Mouse (Mus musculus) thymus, adult 18-20 months (tissue): ENCODE data around the gene Cobl.

Experiments
- DNase-seq, 2 experiments: peaks; one replicate each; pipeline ENCODE4 v3.0.0; 2022; ENCODE audit warnings: mixed read lengths in 2 of 2

The Cobl gene

DNA sequence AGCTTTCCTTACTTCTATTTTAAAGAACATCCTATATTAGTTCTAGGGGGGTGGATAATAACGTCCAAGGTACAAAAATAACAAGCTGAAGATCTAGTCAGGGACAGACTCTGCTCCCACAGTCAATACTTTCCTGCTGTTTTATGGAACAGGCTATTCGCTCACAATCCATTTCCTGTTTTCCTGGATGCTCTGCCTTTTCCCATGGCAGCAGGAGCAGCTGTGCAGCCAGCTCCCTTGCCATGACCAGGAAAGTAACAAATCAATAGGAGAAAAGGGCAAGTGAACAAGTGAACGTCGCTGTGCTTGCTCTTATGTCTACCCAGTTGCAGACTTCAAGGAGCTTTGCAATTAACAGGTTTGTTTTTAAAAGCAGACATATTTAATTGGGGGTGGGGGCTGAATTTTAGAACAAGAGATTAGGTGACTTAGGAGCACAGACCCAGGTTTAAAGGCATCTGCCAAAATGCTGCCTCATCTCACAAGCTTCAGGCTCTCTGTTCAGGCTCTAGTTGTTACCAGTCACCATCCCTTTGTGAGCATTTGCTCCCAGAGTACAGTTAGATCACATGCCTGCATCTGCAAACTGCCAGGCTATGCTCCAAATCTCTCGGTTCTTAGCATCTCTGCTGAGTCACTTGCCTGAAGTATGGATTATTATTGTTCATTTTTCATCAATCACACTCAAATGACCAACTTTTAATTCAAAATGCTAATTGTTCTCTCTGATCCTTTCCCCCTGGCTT, 164.9 kb downstream of the Cobl start:
- no peak for DNase-seq

DNA sequence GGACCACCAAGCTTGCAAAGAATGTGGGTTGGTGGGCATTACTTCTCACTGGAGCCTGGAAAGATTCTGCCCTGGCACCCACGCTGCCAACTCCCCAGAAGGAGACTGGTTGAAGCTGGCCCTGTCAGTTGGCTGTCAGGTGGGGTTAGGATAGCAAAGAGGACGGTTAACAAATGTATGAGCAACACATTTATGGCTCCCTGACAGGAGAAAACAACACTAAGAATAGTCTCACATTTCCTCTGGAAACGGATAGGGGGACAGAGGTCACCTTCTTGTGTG, 173.2 kb downstream of the Cobl start:
- DNase-seq = no peak

- DNase-seq = no peak
Measured at GRCm38 (mm10) chr11:12290911-12291653, 173.7 kb downstream of the Cobl start.

GRCm38 (mm10) chr11:12285319-12286021, 179.3 kb downstream of the Cobl start:
- DNase-seq = no peak

DNA sequence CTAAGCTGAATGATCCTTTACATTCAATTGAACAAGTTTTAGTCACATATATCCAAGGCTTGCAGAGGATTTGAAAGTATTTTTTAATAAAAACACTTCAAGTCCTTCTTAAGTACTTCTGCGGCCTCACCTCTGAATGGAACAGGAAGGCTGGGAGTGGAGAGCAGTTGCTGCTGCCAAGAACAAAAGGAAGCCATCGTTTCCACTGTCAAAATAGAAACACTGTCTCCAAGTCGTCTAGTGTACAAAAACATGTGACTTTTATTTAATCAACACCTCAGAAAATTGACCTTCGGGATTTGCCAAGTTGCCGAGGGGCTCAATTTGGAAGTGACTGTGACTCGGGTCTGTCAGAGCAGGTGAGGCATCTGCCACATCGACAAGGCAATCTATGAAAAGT, 184.0 kb downstream of the Cobl start:
- DNase-seq = no peak

- DNase-seq = no peak
Measured at GRCm38 (mm10) chr11:12274276-12274675, 190.5 kb downstream of the Cobl start.

- DNase-seq = no peak
Measured at GRCm38 (mm10) chr11:12273726-12274125, 191.0 kb downstream of the Cobl start.

GRCm38 (mm10) chr11:12258411-12258810, 206.3 kb downstream of the Cobl start:
- DNase-seq = no peak

DNA sequence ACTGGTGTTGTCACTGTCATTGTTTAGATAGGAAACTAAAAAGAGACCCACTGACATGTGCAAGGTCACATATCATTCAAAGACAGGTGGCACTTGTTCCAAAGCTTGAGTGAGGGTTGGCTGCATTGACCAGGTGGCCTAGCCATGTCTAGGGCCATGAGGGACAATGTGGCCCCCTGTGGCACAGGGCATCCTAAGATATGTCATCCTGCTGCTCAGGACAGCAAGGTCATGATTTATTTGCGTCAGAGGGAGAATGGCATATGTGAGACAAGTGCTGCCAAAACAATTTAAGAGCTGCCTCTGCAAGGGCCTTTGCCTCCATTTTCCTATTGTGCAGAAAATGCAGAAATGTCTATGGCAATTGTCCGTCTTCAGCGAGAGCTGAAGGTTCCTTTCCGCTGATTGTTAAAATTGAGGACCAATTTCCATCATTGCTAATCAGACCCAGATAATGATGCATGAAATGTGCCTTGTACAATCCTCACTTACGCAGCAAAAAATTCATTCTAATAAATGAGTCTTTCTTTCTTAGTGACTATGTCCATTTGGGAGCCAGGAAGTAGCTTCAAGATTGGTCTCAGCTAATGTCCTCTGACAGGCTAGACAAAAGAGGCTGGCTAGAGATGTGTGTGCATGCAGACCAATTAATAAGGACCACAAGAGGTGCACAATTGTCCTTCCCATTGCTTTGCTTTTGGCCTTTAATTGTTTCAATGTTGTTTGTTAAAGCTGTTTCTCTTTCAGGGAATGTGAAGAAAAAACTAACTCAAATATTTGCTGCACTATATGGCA, 207.2 kb downstream of the Cobl start:
- no peak for DNase-seq

- no peak for DNase-seq
Measured at GRCm38 (mm10) chr11:12245327-12245915, 219.3 kb downstream of the Cobl start.

- DNase-seq = no peak
Measured at GRCm38 (mm10) chr11:12236341-12236740, 228.4 kb downstream of the Cobl start.

DNA sequence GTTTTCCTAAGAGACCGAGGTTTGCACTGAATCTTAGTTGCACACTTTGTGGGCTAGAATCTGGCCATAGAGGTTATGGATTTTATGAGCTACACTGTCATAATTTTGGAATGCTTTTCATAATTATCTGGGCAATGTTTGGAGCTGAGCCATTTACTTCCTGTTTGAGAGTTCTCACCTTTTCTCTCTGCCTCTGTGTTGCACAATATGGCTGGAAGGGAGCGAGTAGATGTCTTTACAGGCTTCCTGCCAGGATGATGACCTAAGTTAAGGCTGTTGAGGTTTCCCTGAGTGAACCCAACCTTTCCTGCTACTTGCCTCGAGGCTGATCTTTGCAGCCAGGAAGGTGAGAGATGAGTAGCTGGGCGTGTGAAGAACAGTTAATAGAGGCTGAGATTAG, 229.9 kb downstream of the Cobl start:
- DNase-seq = no peak

- no peak for DNase-seq
Measured at GRCm38 (mm10) chr11:12234126-12234525, 230.6 kb downstream of the Cobl start.

GRCm38 (mm10) chr11:12232743-12233125, 232.0 kb downstream of the Cobl start:
- no peak for DNase-seq

DNA sequence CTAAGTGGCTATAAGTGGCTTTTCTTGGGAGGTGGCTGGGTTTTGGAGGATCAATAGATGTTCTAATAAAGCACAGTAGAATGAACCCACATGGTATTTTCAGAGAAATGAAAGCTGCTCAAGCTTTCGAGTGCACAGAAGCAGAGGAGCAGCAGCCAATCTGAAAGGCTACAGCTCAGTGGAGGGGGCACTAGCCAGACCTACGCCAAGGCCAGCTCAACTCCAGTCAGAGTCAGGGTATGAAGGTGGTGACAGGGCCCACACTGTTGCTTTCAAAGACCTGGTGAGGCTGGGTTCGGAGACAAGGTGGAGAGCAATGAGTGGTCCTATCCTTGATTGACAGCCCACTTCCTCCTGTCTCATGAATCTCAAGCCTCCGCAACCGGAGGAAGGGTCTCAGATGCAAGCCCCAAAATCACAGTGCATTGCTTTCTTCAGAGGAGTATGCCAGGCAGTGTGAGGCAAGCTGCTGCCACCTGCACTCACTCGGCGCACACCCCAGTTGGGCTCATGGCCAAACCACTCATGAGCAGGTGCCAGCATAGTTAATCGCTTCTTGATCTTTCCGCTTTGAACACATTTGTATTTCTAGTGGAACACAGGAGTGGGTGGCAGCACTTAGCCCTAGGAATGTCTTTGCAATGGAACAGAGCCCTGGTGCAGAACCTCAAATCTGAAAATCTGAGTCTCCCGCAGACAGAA, 232.6 kb downstream of the Cobl start:
- DNase-seq = no peak

DNA sequence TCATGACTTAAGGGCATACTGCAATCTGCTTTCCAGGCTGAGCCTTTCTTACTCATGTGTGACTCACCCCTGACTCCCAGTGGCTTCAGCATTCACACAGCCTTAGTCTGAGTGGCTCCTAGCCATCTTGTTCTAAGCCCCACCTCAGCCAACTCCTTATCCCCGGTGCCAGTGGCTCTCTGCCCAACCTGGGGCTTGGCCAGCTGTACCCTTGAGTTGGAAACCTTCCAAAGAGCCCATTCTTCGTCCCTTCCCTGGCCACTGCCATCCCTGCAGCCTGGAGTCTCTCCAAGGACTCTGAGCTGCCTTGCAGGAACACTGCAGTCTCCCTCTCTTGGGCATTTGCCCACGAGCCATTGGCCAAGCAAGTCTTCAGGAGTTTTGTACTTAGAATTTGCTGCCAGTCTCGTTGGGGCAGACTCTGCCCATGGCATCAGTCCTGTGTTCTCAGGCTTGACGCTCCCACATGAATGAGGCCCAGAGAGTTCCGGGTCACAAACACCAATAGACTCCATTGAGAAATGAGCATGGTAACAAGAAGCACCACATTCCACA, 233.2 kb downstream of the Cobl start:
- peak in 1 of 2 experiments; percentile 8 for DNase-seq

DNA sequence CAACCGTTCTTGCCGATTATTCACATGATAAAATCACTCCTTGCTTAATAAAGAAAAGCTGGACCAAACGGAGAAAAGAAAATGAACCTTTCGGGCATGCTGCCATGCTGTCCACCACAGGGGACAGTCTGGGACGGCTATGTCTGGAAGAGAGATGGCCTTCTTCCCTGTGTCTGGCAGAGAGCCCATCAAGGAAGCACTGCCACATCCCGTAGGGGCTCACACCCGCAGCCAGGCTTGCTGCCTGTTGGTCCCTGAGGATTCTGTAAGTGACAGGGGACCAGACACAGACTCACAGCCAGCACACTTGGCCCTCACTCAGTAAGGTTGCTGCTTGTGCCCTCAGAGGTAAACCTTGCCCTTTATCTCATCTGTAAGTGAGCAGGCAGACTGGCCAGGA, 235.3 kb downstream of the Cobl start:
- no peak for DNase-seq

DNA sequence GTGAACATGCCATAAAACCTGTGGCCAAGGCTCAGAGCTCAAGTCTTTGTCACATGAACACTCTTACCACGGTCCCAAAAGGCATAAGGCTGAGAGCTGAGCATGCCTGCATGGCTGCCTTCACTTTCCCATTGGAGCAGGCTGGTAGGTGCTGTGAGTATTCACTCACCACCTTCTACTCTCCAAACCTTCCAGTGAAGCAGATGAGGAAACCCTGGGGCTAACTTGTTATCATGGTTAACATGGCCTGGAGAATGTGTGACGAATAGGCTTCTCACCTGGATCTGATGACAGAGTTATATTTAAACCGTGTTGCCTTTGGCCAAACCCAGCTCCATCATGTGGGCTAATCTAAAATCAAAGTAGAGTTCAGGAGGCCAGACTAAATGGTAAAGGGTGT, 237.4 kb downstream of the Cobl start:
- no peak for DNase-seq

DNA sequence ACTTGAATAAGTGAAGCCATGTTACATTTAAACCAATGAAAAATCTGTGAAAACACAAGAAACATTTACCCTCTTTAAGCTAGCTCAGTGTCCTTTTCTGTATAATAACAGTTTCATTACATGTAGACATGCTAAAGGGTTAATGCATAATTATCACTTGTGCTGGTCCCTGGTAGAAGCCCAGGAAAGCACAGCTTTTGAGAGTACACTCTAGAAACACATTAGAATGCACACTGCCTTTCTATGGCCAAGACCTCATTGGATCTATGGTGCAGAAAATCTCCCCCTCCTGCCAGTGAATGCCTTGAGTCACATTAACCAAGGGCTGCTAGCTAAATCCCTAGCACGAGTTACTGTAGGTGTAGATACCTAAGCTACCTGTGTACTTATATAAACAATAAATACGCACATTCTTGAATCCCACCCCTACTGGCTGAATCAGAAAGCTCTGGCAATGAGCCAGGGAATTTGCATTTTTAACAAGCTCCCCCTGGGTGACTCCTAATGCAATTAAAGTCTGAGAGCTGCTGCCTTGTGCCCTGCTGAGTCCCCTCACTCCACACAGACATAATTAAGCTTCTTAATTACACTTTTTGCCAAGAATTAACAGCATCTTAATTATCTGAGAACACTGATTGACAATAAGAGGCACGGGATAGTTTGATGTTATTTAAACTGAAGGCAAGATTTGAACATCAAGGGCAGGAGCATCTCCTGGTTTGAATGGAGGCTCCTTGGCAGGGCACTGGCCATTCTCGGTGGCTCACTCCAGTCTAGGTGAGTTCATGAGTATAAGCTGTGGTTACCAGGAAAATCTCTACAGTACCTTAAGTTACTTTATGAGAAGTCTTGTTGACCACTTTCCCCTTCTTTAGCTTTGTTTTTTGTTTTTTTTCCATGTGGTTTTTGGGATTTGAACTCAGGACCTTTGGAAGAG, 244.9 kb downstream of the Cobl start:
- DNase-seq = no peak

DNA sequence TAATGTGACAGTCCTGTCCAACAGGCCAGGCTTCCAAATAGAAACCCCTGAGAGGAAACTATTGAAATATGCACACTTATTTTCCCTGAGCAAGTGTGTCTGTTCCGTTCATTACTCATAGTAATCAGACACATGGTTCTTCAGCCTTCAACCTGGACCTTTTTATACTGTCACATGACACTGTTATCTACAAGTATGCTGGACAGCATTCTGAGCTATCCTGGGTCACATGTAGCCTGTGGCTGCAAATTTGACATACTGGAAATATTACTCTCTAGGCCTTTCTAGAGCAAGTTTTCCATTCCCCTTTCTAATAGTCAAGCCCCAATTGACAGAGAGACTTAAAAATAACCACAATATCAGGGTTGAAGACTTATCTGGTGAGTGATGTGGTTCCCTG, 247.9 kb downstream of the Cobl start:
- no peak for DNase-seq

DNA sequence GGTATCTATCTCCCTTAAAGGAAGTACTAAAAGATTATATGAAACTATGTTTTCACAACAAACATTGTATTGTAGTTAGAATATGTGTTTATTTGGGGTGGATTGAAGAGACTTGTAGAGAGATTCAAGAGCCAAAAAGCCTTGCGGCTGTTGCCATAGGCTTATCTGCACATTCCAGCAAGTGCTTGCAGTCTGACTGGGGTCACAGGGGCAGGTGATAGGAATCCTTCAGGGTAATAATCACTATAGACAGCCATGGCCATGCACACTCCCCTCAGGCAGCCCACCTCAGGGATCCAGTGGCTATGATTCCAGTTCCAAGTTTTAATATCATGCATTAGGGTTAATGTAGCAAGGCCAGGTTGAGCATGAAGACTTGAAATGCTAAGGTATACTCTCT, 249.2 kb downstream of the Cobl start:
- no peak for DNase-seq
